1 mouse cellular context compared by ENCODE assay signal in the genomic region with DNA sequence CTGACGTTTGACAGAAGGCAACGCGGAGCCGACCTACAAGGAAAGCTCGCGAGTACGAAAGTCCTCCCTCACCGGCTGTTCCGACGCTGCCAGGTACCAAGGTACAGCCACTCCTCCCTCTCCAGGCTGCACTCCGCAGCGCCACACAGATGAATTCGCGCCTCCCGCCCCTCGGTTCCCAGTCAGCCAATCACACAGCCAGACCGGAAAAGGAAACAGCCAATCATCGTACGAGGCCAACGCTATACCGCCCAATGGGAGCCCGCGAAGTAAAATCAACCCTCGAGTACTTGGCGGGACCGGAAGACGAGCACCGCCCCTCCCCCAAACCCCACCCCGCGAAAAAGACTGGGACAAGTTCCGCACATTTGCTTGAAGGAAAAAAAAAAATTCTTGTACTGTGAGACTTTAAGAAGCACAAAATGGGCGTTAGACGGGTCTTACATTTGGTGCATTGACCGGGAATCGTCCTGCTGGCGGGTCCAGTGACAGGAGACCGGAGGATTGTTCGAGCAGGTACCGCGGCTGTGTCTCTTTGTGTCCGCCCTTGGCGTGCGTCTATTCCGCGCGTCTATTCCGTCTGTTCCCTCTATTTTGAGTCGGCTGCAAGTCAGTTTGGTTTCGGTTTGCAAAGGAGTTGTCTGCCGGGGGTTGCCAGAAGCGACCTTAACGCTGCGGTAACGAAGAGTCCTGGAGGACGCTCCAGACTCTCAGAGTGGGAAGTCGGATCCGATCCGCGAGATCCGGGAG.
TF ChIP-seq lines count a peak whose summit lies in the region.

Gene Brip1 (minus strand): TSS at position 157 of the 750 bp plus-strand sequence.

TF ChIP-seq in MEL, 35 proteins besides CTCF, POLR2A, EP300 and RAD21 (continued from another document):
- TF ChIP-seq NRF1 (IDR thresholded peaks at IDR 0.05; ENCODE audit: insufficient read depth, low read depth, low read length, poor library complexity, severe bottlenecking) (no peak), TCF12 (IDR thresholded peaks at IDR 0.05; ENCODE audit: low read depth, low read length) (peak; percentile 9; the same call in 1 of the 2 replicates), ZKSCAN1 (IDR thresholded peaks at IDR 0.05; ENCODE audit: low read depth, low read length) (no peak), UBTF (IDR thresholded peaks at IDR 0.05; ENCODE audit: borderline replicate concordance, insufficient read depth, low read depth, low read length) (no peak; the same call in 1 of the 2 replicates), CHD1 (IDR thresholded peaks at IDR 0.05; ENCODE audit: low read depth, low read length) (no peak), ZNF384 (IDR thresholded peaks at IDR 0.05; ENCODE audit: low read depth, low read length) (peak; percentile 88)
